Mouse (Mus musculus) olfactory bulb, adult 2 months (tissue): ENCODE measurements at regions not wholly inside any gene's neighbourhood (a gene's known extent, or its start where the extent isn't known, plus 50 kb on each side); places are given as distances from the start of the nearest gene placed in this dataset.

ENCODE experiments used
- H3K27ac ChIP-seq: fragments of 200-500 bp; 2 replicates; pipeline ENCODE4 v1.5.1; 2012; ENCODE audit warnings: low read depth, low read length; ENCODE audit not compliant: insufficient read depth
- H3K4me1 ChIP-seq: fragments of 200-500 bp; 2 replicates; pipeline ENCODE4 v1.6.1; 2012; ENCODE audit warnings: low read length; ENCODE audit not compliant: control insufficient read depth, insufficient read depth
- H3K4me3 ChIP-seq: fragments of 200-500 bp; 2 replicates; pipeline ENCODE4 v1.5.1; 2012; ENCODE audit warnings: mild to moderate bottlenecking, low read depth, low read length, moderate library complexity; ENCODE audit not compliant: insufficient read depth
- CTCF ChIP-seq: fragments of 200-500 bp; IDR thresholded peaks from 2 replicates; pipeline ENCODE4 v1.5.1; 2012; ENCODE audit warnings: low read depth, mild to moderate bottlenecking, low read length, moderate library complexity; ENCODE audit not compliant: insufficient read depth
- POLR2A ChIP-seq: fragments of 200-500 bp; IDR thresholded peaks from 2 replicates; pipeline ENCODE4 v1.6.1; 2012; ENCODE audit warnings: mild to moderate bottlenecking, low read depth, low read length, moderate library complexity; ENCODE audit not compliant: insufficient read depth
- WGBS: fragments of 180-500 bp; shearing (Covaris S2); methylation state at CpG from one replicate; pipeline ENCODE4 v1.1.7; 2018; 5-methylcytosine and 5-hydroxymethylcytosine counted together

DNA sequence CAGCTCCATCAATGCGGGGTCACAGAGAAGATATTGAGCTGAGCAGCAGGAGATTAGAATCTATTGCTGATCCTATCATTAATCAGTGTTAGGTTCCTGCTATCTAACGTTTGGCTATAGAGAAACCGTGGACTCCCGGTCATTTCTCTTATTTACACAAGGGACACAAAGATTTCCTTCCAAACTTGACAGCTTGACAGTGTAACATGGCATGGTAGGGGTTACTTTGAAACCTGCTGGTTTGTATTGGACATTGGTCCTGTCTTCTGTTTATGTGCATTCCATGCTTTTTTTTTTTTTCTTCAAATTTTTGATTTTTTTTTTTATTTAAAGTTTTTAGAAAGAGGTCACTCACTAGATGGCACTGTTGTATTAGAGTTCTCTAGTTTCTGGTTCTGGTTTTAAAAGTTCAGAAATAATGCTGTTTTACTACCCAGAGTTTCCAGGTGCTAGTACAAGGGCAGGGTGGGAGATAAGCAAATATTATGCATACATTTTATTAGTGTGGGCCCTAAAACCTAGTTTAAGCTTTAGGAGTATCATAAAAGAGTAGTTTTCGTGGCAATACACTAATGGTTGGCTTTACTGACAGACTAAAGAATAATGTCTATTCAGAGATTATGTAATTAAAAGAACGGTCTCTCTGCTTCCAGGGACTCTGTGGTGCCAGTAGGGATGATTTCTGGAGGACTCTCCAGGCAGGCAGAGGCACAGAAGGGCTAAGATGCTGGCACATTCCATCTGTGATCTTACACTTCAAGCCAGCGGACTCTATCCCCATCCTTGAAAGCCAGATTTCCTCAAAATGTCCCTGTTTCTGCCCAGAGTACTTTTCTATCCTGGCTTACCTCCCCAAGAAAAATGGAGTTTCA, 83.8 kb upstream of the Sel1l start:
- 59% methylated on average over 7 of the region's 7 CpGs for WGBS
- no peak overlapping the region for H3K4me3 ChIP-seq
- H3K27ac ChIP-seq: no peak overlapping the region
- no peaks in the 10 kb centered on the region for H3K4me1 ChIP-seq
- no peak for TF ChIP-seq CTCF
- no peak for TF ChIP-seq POLR2A

DNA sequence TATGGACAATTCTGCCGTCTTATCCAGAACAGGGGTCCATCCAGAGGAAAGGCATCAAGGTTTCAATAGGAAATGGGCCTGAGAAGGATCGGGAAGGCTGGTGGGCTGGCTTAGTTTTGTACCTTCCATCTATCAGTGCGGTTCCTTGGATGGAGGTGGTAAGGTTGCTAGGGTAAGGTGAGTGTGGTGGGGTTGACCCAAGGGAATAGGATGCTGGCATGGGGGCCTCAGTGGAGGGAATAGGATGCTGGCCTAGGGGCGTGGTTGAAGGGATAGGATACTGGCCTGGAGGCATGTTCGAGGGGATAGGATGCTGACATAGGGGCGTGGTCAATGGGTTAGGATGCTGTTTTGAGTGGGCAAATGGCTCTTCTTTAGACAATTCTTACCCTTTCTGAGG, 82.6 kb upstream of the Sel1l start:
- no peak overlapping the region for H3K4me3 ChIP-seq
- H3K27ac ChIP-seq: no peak overlapping the region
- no peaks in the 10 kb centered on the region for H3K4me1 ChIP-seq
- no peak for TF ChIP-seq POLR2A
- TF ChIP-seq CTCF: no peak
- 95% methylated on average over 6 of the region's 6 CpGs for WGBS

DNA sequence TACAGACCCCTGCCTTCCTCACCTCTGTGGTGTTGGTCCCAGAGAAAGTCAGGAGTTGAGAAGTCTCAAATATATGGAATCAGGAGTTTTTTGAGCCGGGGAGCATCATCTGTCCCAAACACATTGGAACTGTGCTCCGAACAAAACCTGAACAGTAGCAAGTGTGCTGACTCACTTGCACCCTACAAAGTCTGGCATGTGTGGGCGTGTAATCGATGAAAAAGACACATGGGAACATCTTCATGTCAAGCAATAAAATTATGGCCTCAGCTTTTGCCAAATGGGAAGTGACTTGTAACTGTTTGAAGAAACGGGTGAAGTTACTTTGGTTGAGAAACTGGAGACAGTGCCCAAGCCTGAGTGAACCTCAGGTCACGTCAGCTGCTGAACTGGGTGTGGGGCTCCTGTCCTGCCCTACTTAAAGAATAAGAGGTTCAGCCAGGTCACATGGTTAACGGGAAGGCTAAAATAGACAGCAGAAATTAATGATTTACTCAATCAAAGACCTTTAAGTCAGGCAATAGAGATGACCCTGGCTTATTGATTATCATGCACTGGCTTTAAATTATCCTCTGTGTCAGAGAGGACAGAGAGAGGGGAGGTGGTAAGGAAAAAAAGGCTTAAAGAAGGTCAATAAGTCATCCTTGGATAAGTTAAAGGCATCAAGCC, 80.6 kb upstream of the Sel1l start:
- Histone ChIP-seq H3K27ac (no peak overlapping the region), H3K4me1 (no peaks in the 10 kb centered on the region), H3K4me3 (no peak overlapping the region)
- WGBS: 82% methylated on average over 7 of the region's 7 CpGs
- TF ChIP-seq CTCF: no peak
- no peak for TF ChIP-seq POLR2A

DNA sequence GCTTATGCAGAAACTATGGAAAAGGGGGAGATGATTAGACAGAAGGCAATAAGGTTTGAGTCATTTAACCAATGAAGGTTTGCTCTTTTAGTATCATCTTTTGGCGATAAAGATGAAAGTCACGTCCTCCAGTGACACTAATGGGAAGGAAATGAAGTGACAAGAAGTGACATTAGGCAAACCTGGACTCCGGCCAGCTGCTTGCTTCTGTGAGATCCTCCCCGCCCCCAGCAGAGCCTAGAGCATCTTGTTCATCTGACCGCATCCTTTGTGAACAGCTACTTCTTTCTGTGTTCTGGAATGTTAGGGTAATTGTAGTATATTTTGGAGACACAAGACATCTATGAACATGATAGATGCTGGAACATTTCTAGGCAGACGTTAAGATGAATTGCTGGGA, 78.6 kb upstream of the Sel1l start:
- Histone ChIP-seq H3K27ac (no peak overlapping the region), H3K4me3 (no peak overlapping the region), H3K4me1 (no peaks in the 10 kb centered on the region)
- 87% methylated on average over 6 of the region's 6 CpGs for WGBS
- TF ChIP-seq POLR2A (no peak), CTCF (no peak)

DNA sequence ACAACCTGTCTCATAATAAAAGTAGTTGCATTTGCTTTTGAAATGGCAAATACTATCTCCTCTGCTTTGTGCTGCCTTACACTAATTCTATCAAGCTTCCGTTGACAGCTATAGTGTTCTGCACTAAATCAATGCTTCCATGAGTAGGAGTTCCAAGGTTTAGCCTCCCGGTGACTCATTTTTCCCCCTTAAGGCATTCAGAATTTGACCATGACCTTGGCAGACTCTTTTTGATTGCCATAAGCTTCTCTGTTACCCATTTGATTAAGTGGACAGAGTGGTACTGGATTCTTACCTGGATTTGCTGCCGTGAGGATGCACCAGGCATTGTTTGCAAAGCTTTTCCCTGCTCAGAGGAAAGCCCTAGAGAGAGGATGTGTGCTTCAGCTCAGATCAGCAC, 66.5 kb upstream of the Sel1l start:
- H3K27ac ChIP-seq: no peak overlapping the region
- H3K4me1 ChIP-seq: no peaks in the 10 kb centered on the region
- no peak overlapping the region for H3K4me3 ChIP-seq
- TF ChIP-seq CTCF (no peak), POLR2A (no peak)
- 77% methylated on average over 3 of the region's 3 CpGs for WGBS

DNA sequence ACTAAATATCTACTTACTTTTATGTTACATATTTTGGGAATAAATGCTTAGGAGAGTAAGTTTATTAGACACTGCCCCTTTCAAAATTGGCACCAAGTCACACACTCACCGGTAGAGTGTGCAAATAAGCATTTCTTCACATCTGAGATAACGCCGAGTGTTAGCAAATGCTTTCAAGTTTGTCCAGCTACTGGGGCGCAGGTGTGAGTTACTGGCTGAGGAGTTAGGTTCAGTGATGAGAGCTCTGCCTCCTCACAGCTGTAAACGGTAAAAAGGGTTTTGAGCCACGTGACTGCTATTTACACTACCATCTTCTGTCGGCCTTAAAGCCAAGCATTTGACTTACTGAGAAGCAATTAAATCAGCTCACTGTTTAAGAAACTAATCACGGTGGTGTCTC, 61.6 kb upstream of the Sel1l start:
- H3K4me3 ChIP-seq: no peak overlapping the region
- H3K4me1 ChIP-seq: no peaks in the 10 kb centered on the region
- no peak for TF ChIP-seq POLR2A
- TF ChIP-seq CTCF: no peak
- WGBS: 54% methylated on average over 8 of the region's 8 CpGs
- H3K27ac ChIP-seq: no peak overlapping the region
